Mouse (Mus musculus) heart, postnatal 36 days (tissue): ENCODE results near the gene Runx1. TPM values are rescaled to one million over a fixed set of nuclear protein-coding genes. Genes with fewer than 3 reads are reported as not detected.
A peak's percentile ranks its signal among the peaks of the same experiment; 100 is the strongest.

Experiments
- DNase-seq, 2 experiments: peaks; one replicate each; pipeline ENCODE4 v3.0.0; 2021 to 2022
- intact Hi-C: fragments of 180-260 bp; cut with DNase I; formaldehyde crosslinking; loops from one replicate; pipeline ENCODE4 v1.15.1; 2025
- total RNA-seq, 2 experiments: library from RNA; stranded (reverse); gene quantifications; 2 replicates each; pipeline ENCODE4 v1.2.3; 2021

The Runx1 gene
- total RNA-seq, 2 experiments from 2014 or later = 2.4 to 3.3 TPM

GRCm38 (mm10) chr16:92676630-92677029 lies 149.3 kb downstream of the Runx1 start:
- intact Hi-C loops = no loop called here

GRCm38 (mm10) chr16:92675677-92676076 lies 150.3 kb downstream of the Runx1 start:
- intact Hi-C loops = no loop called here
- peak in 1 of 2 experiments; percentile 15 for DNase-seq

More at GRCm38 (mm10) chr16:92676630-92677029, 149.3 kb downstream of the Runx1 start:
- DNase-seq = no peak

GRCm38 (mm10) chr16:92674916-92675450 lies 151.0 kb downstream of the Runx1 start:
- intact Hi-C loops = no loop called here
- no peak for DNase-seq

- intact Hi-C loops = no loop called here
- no peak for DNase-seq
Measured at GRCm38 (mm10) chr16:92674121-92674816, 151.7 kb downstream of the Runx1 start.

GRCm38 (mm10) chr16:92668807-92669206 lies 157.1 kb downstream of the Runx1 start:
- intact Hi-C loops = no loop called here
- no peak for DNase-seq

GRCm38 (mm10) chr16:92661757-92662156 lies 164.2 kb downstream of the Runx1 start:
- no peak for DNase-seq
- intact Hi-C loops = no loop called here

GRCm38 (mm10) chr16:92656750-92657149 lies 169.2 kb downstream of the Runx1 start:
- intact Hi-C loops = no loop called here

GRCm38 (mm10) chr16:92654294-92654950 lies 171.5 kb downstream of the Runx1 start:
- intact Hi-C loops = no loop called here
- DNase-seq = no peak

More at GRCm38 (mm10) chr16:92656750-92657149, 169.2 kb downstream of the Runx1 start:
- no peak for DNase-seq

GRCm38 (mm10) chr16:92653816-92654215 lies 172.1 kb downstream of the Runx1 start:
- no peak for DNase-seq
- intact Hi-C loops = no loop called here

GRCm38 (mm10) chr16:92651256-92651655 lies 174.7 kb downstream of the Runx1 start:
- intact Hi-C loops = no loop called here

GRCm38 (mm10) chr16:92646153-92646552 lies 179.8 kb downstream of the Runx1 start:
- intact Hi-C loops = no loop called here
- DNase-seq = no peak

More at GRCm38 (mm10) chr16:92651256-92651655, 174.7 kb downstream of the Runx1 start:
- DNase-seq = no peak

- intact Hi-C loops = no loop called here
- DNase-seq = no peak
Measured at GRCm38 (mm10) chr16:92645423-92646115, 180.4 kb downstream of the Runx1 start.

GRCm38 (mm10) chr16:92644718-92645422 lies 181.1 kb downstream of the Runx1 start:
- intact Hi-C loops = no loop called here

GRCm38 (mm10) chr16:92644315-92644714 lies 181.6 kb downstream of the Runx1 start:
- no peak for DNase-seq
- intact Hi-C loops = no loop called here

More at GRCm38 (mm10) chr16:92644718-92645422, 181.1 kb downstream of the Runx1 start:
- no peak for DNase-seq

- intact Hi-C loops = no loop called here
- DNase-seq = no peak
Measured at GRCm38 (mm10) chr16:92642283-92642682, 183.7 kb downstream of the Runx1 start.

GRCm38 (mm10) chr16:92641053-92641452 lies 184.9 kb downstream of the Runx1 start:
- intact Hi-C loops = no loop called here

GRCm38 (mm10) chr16:92639093-92639492 lies 186.9 kb downstream of the Runx1 start:
- intact Hi-C loops = no loop called here
- no peak for DNase-seq

More at GRCm38 (mm10) chr16:92641053-92641452, 184.9 kb downstream of the Runx1 start:
- no peak for DNase-seq

GRCm38 (mm10) chr16:92637033-92637432 lies 188.9 kb downstream of the Runx1 start:
- intact Hi-C loops = no loop called here

GRCm38 (mm10) chr16:92632115-92632763 lies 193.7 kb downstream of the Runx1 start:
- intact Hi-C loops = no loop called here
- peak; percentile 25 to 27 for DNase-seq

More at GRCm38 (mm10) chr16:92637033-92637432, 188.9 kb downstream of the Runx1 start:
- DNase-seq = peak in 1 of 2 experiments; percentile 15

- intact Hi-C loops = no loop called here
- no peak for DNase-seq
Measured at GRCm38 (mm10) chr16:92631637-92632036, 194.3 kb downstream of the Runx1 start.
